Mouse (Mus musculus) stomach, embryonic 14.5 days (tissue): Measurements from ENCODE around the gene Tas1r2. TPM values are rescaled to one million over a fixed set of nuclear protein-coding genes. Genes with fewer than 3 reads are reported as not detected.

Experiments used
- ATAC-seq: fragments of 200-750 bp; cut with Nextera tagmentation; 2 replicates; pipeline ENCODE4 v1.8.0; 2017; ENCODE audit warnings: low read depth, moderate TSS enrichment; ENCODE audit not compliant: insufficient number of reproducible peaks, insufficient read depth, low FRiP score
- H3K27ac ChIP-seq: fragments of 300-500 bp; sonication (generic); 2 replicates; pipeline ENCODE4 v1.5.1; 2014; ENCODE audit warnings: mild to moderate bottlenecking, low read length, moderate library complexity, mixed read lengths
- H3K27me3 ChIP-seq: fragments of 300-500 bp; sonication (generic); 2 replicates; pipeline ENCODE4 v1.6.1; 2014; ENCODE audit warnings: low read length, control low read depth, mixed read lengths; ENCODE audit not compliant: control insufficient read depth, insufficient read depth
- H3K36me3 ChIP-seq: fragments of 300-500 bp; sonication (generic); 2 replicates; pipeline ENCODE4 v1.6.1; 2014; ENCODE audit warnings: mild to moderate bottlenecking, control low read depth, low read length, moderate library complexity, mixed read lengths; ENCODE audit not compliant: control insufficient read depth, insufficient read depth
- H3K4me1 ChIP-seq: fragments of 300-500 bp; sonication (generic); 2 replicates; pipeline ENCODE4 v1.6.1; 2014; ENCODE audit warnings: low read length, control low read depth, mixed read lengths; ENCODE audit not compliant: control insufficient read depth, insufficient read depth
- H3K4me2 ChIP-seq: fragments of 300-500 bp; sonication (generic); replicated peaks from 2 replicates; pipeline ENCODE4 v1.6.1; 2014; ENCODE audit warnings: low read depth, low read length, control low read depth
- H3K4me3 ChIP-seq: fragments of 300-500 bp; sonication (generic); 2 replicates; pipeline ENCODE4 v1.5.1; 2014; ENCODE audit warnings: low read depth, low read length, control low read depth
- H3K9ac ChIP-seq: fragments of 300-500 bp; sonication (generic); replicated peaks from 2 replicates; pipeline ENCODE4 v1.6.1; 2014; ENCODE audit warnings: low read depth, mild to moderate bottlenecking, control low read depth, low read length, moderate library complexity, mixed read lengths
- H3K9me3 ChIP-seq: fragments of 300-500 bp; sonication (generic); 2 replicates; pipeline ENCODE4 v1.6.1; 2016; ENCODE audit warnings: low read depth, low read length, control low read depth; ENCODE audit not compliant: control insufficient read depth
- WGBS: fragments of 180-500 bp; shearing (Covaris S2); extraction: QIAGEN DNeasy Blood & Tissue Kit; methylation state at CpG from one replicate; pipeline ENCODE4 v1.1.7; 2014; 5-methylcytosine and 5-hydroxymethylcytosine counted together
- polyA plus RNA-seq: library from polyadenylated mRNA; unstranded; fragments of >200 nt; fragmentation: Nextera tagmentation; extraction: Ambion mirVana; gene quantifications from 2 replicates; pipeline ENCODE4 v1.2.1, GENCODE M21; 2014

Tas1r2 gene
- polyA plus RNA-seq, 1 experiment from 2014 or later = not detected

DNA sequence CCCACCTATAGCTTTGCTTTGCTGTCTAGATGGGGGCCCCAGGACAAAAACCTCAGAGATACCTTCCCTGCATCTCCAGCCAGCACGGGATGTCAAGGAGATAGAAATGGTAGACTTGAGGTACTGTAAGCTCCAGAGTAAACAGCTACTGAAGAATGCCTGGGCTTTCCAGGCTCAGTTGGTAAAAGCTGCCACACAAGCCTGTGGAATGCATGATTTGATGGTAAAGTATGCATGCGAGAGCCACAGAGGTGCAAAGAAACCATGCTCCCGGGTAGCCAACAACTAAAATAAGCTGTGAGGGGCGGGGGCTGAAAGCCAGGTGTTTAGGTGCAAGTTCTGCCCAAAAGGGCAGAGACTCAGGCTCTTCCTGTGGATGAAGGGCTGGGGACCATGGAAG is 49.6 kb downstream of the Tas1r2 start:
- ATAC-seq = no peak
- H3K4me1 ChIP-seq = peaks cover 3% of the 10 kb centered on the region; the same call in 1 of the 2 replicates
- no peak overlapping the region for H3K4me2 ChIP-seq
- no peaks in the 10 kb centered on the region for H3K9me3 ChIP-seq
- 49% methylated on average over 4 of the region's 4 CpGs for WGBS
- H3K9ac ChIP-seq = no peak overlapping the region
- no peak overlapping the region for H3K27ac ChIP-seq
- no peaks in the 10 kb centered on the region for H3K27me3 ChIP-seq
- no peak overlapping the region for H3K4me3 ChIP-seq
- H3K36me3 ChIP-seq = no peaks in the 10 kb centered on the region

DNA sequence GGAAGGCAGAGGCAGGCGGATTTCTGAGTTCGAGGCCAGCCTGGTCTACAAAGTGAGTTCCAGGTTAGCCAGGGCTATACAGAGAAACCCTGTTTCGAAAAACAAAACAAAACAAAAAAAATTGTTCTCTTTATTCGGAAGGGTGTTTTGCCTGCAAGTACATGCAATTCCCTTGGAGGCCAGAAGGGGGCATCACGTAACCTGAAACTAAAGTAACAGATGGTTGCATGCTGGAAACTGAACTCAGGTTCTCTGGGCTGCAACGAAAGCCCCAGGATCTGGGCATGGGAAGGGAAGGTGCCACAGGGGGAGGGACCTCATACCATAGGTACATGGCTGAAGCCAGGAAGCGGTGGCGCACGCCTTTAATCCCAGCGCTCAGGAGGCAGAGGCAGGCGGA is 50.1 kb downstream of the Tas1r2 start:
- no peak overlapping the region for H3K4me3 ChIP-seq
- no peaks in the 10 kb centered on the region for H3K27me3 ChIP-seq
- no peak overlapping the region for H3K4me2 ChIP-seq
- no peak overlapping the region for H3K27ac ChIP-seq
- no peaks in the 10 kb centered on the region for H3K36me3 ChIP-seq
- no peaks in the 10 kb centered on the region for H3K4me1 ChIP-seq
- no peak for ATAC-seq
- H3K9me3 ChIP-seq = no peaks in the 10 kb centered on the region
- no peak overlapping the region for H3K9ac ChIP-seq
- WGBS = 85% methylated on average over 11 of the region's 11 CpGs

DNA sequence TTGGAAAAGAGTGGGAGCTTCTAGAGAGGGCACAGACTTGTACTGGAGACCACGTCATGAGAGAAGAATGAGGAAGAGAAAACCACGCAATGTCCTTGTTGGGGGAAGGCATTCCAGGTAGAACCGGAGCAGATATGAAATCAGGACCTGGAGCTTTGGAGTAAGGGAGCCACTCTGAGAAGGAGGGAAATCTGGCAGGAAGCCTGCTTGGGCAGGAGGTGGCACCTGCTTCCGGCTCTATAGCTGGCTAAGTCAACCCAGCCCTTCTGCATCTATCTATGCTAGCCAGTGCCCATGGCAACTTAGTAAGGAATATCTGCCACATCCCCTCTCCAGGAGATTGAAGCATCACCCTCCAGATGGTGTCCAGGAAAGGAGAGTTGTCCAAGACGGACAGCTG is 52.6 kb downstream of the Tas1r2 start:
- Histone ChIP-seq H3K36me3 (no peaks in the 10 kb centered on the region), H3K9ac (no peak overlapping the region), H3K4me3 (no peak overlapping the region), H3K27ac (no peak overlapping the region), H3K9me3 (no peaks in the 10 kb centered on the region), H3K4me1 (no peaks in the 10 kb centered on the region), H3K4me2 (no peak overlapping the region), H3K27me3 (no peaks in the 10 kb centered on the region)
- WGBS = 81% methylated on average over 5 of the region's 5 CpGs
- no peak for ATAC-seq

DNA sequence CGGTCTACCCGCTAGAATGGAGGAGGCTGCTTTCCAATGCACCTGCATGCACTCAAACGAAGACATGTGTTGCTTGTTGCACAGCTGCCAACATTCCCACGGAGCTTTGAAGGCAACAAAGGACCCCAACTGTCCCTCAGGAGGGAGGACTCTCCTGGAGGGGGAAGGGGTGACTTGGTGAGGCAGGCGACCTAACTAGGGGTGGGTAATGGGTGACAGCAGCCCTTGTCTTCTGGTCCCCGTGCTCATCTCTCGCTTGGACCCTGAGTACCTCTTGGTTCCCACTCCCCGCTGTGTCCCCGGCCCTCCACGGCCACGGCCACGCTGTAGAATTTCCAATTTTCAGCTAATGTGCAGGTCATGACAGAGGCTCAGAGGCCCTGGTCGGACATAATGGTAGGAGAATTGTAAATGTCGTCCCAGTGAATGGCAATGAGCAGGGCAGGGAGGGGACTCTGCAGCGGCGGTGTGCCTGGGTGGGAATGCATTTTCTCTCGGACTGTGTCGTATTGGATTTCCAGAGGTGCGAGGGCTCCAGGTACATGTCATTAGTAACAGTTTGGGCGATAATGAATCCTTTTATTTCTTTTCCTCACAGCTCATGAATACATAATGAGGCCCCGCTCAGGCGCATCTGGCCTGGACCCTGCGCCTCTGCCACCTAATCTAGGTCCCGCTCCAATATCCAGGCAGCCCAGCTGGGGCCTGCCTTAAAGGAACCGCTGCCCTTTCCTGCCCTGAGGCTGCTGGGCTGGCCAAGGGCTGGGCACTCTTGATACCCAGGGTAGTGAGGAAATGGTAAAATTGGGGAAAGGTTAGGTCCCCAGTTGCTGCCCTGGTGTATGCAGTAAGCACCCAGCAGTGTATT is 57.4 kb downstream of the Tas1r2 start:
- ATAC-seq = no peak
- Histone ChIP-seq H3K36me3 (no peaks in the 10 kb centered on the region), H3K9ac (no peak overlapping the region), H3K27me3 (no peaks in the 10 kb centered on the region), H3K4me2 (no peak overlapping the region), H3K4me1 (no peaks in the 10 kb centered on the region), H3K27ac (no peak overlapping the region), H3K4me3 (no peak overlapping the region), H3K9me3 (no peaks in the 10 kb centered on the region)
- 48% methylated on average over 25 of the region's 25 CpGs for WGBS

DNA sequence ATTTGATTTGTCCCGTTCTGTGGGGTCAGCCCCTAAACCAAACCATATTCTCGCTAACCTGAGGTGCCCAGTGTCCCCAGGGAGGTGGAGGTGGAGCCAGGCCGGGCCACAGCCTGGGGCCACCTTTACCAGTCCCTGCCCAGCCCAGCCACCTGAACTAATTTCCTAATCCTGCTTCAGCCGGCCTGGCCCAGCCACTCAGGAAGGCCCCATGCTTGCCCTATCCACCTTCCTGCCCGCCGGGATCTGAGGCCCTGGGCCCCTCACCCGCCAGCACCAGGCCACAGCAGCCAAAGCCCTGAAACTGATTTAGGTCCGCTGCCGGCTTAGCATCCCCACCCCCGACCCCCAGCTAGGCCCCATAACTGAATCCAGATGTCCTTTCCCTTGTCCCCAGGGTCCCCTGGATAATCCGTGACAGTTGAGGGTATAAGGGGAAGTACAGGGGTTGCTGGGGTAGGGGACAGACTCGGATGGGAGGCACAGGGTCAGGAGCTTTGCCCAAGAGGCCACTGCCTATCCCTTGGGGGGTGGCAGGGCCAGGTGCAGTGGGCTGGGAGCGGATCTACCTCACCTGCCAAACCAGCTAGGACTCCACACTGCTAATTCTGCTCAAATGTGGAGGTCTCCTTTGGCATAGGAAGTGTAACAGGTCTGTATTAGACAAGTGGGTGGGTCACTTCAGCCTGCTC is 62.0 kb downstream of the Tas1r2 start:
- Histone ChIP-seq H3K9me3 (no peaks in the 10 kb centered on the region), H3K27ac (no peak overlapping the region), H3K4me3 (no peak overlapping the region), H3K4me1 (no peaks in the 10 kb centered on the region), H3K27me3 (no peaks in the 10 kb centered on the region), H3K36me3 (no peaks in the 10 kb centered on the region), H3K4me2 (no peak overlapping the region), H3K9ac (no peak overlapping the region)
- ATAC-seq = no peak
- WGBS = 32% methylated on average over 13 of the region's 13 CpGs

DNA sequence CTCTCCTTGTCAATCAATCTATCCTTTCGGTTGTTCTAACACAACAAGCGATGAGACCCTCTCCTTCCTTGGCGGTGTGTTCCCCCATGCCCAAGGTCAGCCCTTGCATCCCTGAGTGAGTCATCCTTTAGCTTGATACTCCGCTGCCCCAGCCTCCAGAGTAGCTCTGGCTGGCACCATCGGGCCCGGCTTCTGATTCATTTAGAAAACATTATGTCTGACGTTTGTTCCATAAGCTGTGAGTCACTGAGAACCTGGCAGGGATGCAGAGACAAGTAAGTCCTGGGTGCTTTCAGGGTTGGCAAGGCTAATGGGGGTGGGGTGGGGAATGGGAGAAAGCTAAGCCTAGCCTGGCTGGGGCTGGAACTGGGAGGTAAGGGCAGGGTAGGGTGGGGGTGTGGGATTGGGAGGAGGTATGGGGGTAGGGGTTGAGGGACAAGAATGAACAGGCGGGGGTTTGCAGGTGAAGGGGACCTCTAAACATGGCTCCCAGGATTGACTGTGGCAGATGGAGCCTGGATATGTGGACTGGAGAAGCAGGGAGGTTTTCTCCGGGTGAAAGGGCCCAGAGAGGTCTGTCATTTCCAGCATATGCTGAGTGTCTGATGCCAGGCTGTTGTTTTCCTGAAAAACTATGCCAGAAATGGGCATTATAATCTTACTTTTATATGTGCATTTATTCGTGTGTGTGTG is 63.3 kb downstream of the Tas1r2 start:
- H3K4me1 ChIP-seq = no peaks in the 10 kb centered on the region
- no peaks in the 10 kb centered on the region for H3K27me3 ChIP-seq
- H3K36me3 ChIP-seq = no peaks in the 10 kb centered on the region
- no peak overlapping the region for H3K27ac ChIP-seq
- ATAC-seq = no peak
- H3K9ac ChIP-seq = no peak overlapping the region
- no peak overlapping the region for H3K4me3 ChIP-seq
- WGBS = 83% methylated on average over 10 of the region's 10 CpGs
- H3K4me2 ChIP-seq = no peak overlapping the region
- H3K9me3 ChIP-seq = no peaks in the 10 kb centered on the region

DNA sequence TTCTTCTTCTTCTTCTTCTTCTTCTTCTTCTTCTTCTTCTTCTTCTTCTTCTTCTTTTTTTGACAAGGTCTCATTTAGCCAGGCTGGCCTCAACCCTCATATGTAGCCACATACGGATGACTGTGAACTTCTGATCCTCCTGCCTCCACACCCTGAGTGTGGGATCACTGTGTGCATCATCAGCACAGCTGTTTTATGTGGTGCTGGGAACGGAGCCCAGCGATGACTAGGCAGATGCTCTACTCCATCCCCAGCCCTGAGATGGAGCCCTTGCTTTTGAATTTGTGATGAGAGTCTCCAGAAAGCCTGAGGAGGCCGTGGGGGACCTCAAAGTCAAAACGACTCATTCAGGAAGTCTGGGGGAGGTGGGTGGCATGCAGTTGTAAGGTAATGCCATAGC is 65.6 kb downstream of the Tas1r2 start:
- WGBS = 84% methylated on average over 5 of the region's 5 CpGs
- no peaks in the 10 kb centered on the region for H3K4me1 ChIP-seq
- no peaks in the 10 kb centered on the region for H3K27me3 ChIP-seq
- no peak overlapping the region for H3K27ac ChIP-seq
- no peak overlapping the region for H3K4me2 ChIP-seq
- H3K9ac ChIP-seq = no peak overlapping the region
- ATAC-seq = no peak
- no peaks in the 10 kb centered on the region for H3K36me3 ChIP-seq
- H3K9me3 ChIP-seq = no peaks in the 10 kb centered on the region
- H3K4me3 ChIP-seq = no peak overlapping the region
